Mouse (Mus musculus) cortical plate, adult 2 months (tissue): ENCODE data around the gene Gm10300. TPM values are rescaled to one million over a fixed set of nuclear protein-coding genes. Genes with fewer than 3 reads are reported as not detected.

Experiments
- H3K27ac ChIP-seq: fragments of 200-500 bp; 2 replicates; pipeline ENCODE4 v1.5.1; 2012; ENCODE audit warnings: low read length, control low read depth, inconsistent platforms; ENCODE audit not compliant: insufficient read depth
- H3K4me1 ChIP-seq: fragments of 200-500 bp; 2 replicates; pipeline ENCODE4 v1.6.1; 2011; ENCODE audit warnings: low read length; ENCODE audit not compliant: control insufficient read depth, insufficient read depth
- H3K4me3 ChIP-seq: fragments of 200-500 bp; 2 replicates; pipeline ENCODE4 v1.5.1; 2011; ENCODE audit warnings: mild to moderate bottlenecking, low read length, control low read depth; ENCODE audit not compliant: insufficient read depth
- CTCF ChIP-seq: fragments of 200-500 bp; IDR thresholded peaks from 2 replicates; pipeline ENCODE4 v1.5.1; 2011; ENCODE audit warnings: mild to moderate bottlenecking, control low read depth, low read length; ENCODE audit not compliant: insufficient read depth; ENCODE audit errors: extremely low read depth
- POLR2A ChIP-seq: fragments of 200-500 bp; IDR thresholded peaks from 2 replicates; pipeline ENCODE4 v1.6.1; 2011; ENCODE audit warnings: mild to moderate bottlenecking, low read length, control low read depth; ENCODE audit not compliant: insufficient read depth; ENCODE audit errors: extremely low read depth
- polyA plus RNA-seq: library from polyadenylated mRNA; depleted of rRNA; stranded (reverse); fragments of >200 nt; gene quantifications from 2 replicates; pipeline ENCODE4 v1.2.3, GENCODE M21; 2012; rRNA removed

Gene Gm10300
- polyA plus RNA-seq: 0.10 and 0.19 TPM in 2 replicates

DNA sequence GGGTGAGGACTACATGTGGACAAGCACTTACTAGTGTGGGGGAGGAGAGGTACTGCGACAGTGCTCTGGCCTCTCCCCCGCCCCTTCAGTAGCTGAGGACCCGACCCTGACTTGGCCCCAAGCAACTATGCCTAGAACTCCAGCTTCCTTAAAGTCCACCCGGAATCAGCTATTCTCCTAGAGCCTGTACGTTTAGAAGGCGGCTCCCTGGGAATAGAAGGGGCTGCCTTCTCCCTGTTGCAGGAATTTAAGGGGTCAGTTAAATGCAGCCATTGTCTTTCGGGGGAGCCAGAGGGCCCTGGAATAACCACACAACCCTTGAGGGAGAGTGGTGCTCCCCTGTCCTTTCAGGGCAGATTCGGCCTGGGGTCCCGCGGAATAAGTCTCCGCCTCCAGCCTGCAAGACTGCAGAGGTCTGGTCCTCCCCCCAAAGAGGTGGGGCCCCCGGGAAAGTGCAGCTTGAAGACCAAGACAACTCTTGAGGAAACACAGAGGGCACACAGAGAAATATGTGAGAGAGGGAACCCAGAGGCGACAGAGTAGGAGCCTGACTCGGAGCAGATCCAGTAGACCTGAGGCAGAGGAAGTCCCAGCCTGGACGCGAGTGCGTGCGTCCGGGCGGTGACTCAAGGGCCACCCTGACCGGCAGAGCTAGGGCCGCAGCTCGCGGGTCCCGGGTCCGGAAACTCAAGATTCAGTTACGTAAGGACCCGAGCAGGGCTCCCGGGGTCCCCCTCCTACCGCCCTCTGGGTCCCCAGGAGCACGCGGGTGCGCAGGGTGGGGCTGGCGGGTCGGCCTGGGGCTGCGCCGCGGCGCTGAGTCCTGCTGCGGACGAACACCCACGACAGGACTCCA lies at the start of gene Gm10300:
Gene Gm10300 (plus strand): TSS at position 621 of the 856 bp plus-strand sequence.
- Histone ChIP-seq H3K27ac (no peak within 1 kb of the TSS), H3K4me3 (peak within 1 kb of the TSS; percentile 59), H3K4me1 (peaks cover 3% of the 10 kb centered on the region)
- TF ChIP-seq POLR2A (no peak), CTCF (no peak)

- Histone ChIP-seq H3K4me3 (no peak overlapping the region), H3K27ac (no peak overlapping the region), H3K4me1 (peaks cover 2% of the 10 kb centered on the region; the same call in 1 of the 2 replicates)
- TF ChIP-seq POLR2A (no peak), CTCF (no peak)
These were observed 49.2 kb upstream of the Gm10300 start for GRCm38 (mm10) chr4:132025264-132025663.

- no peak for TF ChIP-seq POLR2A
- TF ChIP-seq CTCF: no peak
- Histone ChIP-seq H3K27ac (no peak overlapping the region), H3K4me3 (no peak overlapping the region), H3K4me1 (peaks cover 2% of the 10 kb centered on the region; the same call in 1 of the 2 replicates)
These were observed 48.6 kb upstream of the Gm10300 start for GRCm38 (mm10) chr4:132025738-132026527.

- Histone ChIP-seq H3K4me3 (no peak overlapping the region), H3K27ac (no peak overlapping the region), H3K4me1 (peaks cover 2% of the 10 kb centered on the region; the same call in 1 of the 2 replicates)
- TF ChIP-seq POLR2A (no peak), CTCF (no peak)
These were observed 47.3 kb upstream of the Gm10300 start for GRCm38 (mm10) chr4:132027167-132027566.

DNA sequence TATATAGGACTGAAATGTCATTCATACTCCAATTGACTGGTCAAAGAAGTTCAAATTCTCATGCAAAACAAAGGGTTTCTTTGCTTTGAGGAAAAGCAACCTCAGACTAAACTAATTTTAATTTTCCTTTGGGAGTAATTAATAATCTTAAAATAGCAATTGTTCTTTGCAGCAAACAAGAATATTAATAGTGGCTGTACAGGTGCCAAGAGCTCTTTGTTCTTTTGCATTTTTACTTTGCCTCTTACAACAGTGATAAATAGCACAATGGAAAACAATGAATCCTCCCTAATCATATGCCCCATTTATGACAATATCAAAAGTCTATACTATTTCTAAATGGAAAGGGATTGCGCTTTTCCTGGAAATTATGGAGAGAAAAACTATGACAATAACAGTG lies 46.7 kb upstream of the Gm10300 start:
- no peak overlapping the region for H3K27ac ChIP-seq
- H3K4me3 ChIP-seq: no peak overlapping the region
- H3K4me1 ChIP-seq: peaks cover 2% of the 10 kb centered on the region; the same call in 1 of the 2 replicates
- no peak for TF ChIP-seq POLR2A
- TF ChIP-seq CTCF: no peak

DNA sequence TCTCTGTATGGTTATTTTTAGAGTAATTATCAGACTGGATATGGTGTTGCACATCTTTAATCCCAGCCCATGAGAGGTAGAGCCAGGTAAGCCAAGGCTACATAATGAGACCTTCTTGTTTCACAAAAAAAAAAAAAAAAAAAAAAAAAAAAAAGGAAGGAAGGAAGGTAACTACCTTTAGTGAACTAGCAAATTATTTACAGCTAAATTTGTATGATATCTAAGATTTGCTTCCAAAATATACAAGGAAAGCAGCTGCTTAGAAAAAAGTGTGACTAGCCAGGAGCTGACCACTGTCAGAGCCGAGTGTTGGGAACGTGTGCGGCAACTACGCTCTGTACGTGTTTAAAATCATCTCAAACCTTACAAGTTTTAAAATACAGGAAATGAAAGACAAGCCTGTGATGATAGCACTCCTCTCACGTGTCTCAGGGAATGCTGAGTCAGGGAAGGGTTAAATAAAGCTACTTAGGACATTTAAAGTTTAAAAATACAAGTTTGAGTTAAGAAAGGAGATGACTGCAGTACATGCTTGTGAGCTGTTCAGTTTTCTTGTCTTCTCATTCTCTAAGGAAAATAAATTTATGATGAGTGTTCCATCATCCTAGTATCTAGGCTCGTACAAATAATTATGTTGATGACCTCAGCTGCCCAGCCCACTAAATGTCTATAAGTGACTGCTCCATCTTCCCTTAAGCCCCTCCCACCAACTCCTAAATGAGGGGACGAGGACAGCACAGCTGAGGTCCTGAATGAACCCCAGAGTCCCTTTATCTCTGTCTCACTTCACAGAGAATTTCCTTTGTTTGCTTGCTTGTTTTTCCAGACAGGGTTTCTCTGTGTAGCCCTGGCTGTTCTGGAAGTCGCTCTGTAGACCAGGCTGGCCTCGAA lies 44.4 kb upstream of the Gm10300 start:
- no peak overlapping the region for H3K4me3 ChIP-seq
- peaks cover 2% of the 10 kb centered on the region; the same call in 1 of the 2 replicates for H3K4me1 ChIP-seq
- H3K27ac ChIP-seq: no peak overlapping the region
- no peak for TF ChIP-seq POLR2A
- TF ChIP-seq CTCF: no peak

DNA sequence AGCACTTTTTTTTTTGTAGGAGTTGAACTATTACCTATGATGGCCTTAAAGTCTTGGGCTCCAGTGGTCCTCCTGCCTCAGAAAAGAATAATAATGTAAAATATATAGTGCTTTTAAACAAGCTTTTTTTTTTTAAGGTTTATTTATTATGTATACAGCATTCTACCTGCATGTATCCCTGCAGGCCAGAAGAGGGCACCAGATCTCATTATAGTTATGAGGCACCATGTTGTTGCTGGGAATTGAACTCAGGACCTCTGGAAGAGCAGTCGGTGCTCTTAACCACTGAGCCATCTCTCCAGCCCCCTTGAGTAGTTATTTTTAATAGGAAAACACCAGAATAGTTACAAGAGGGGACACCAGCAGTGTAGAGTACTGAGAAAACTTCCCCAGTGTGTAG lies 41.3 kb upstream of the Gm10300 start:
- H3K27ac ChIP-seq: no peak overlapping the region
- H3K4me1 ChIP-seq: no peaks in the 10 kb centered on the region; the same call in 1 of the 2 replicates
- no peak overlapping the region for H3K4me3 ChIP-seq
- TF ChIP-seq CTCF: no peak

DNA sequence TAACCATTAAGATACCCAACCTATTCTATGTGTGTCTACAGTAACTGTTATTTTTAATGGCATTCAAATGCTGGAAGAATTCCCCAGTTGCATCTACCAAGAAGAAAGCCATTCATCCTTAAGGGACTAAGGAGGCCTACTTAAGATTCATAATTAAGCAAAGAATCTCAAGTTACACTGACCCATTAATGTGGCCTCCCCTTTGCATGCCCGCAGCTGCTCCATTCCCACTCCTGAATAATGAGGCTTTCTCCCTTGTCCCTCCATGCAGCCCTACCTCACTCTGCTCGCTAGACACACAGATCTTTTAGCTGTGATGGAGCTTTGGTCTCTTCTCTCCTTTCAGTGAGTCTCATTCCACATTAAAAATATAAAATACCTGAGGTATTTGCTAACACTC lies 40.3 kb upstream of the Gm10300 start:
- no peak overlapping the region for H3K4me3 ChIP-seq
- no peak overlapping the region for H3K27ac ChIP-seq
- TF ChIP-seq CTCF (no peak), POLR2A (no peak)
- H3K4me1 ChIP-seq: no peaks in the 10 kb centered on the region; the same call in 1 of the 2 replicates

DNA sequence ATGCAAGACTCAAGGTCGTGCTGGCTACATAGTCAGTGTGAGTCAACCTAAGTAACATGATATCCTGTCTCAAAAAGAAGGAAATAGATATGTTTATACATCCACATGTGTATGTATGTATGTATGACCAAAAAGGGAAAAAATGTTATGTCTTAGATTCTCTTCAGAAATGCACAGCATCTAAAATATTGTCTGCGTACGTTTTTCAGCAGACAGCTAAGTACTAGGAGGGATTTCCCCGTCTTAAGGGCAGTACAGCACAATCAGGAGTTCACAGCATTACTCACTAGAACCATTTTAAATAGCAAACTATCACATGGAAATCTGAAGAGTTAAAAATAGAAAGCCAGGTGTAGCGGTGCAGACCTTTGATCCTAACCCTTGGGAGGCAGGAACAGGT lies 37.4 kb upstream of the Gm10300 start:
- H3K4me3 ChIP-seq: no peak overlapping the region
- TF ChIP-seq CTCF: no peak
- TF ChIP-seq POLR2A: no peak
- no peak overlapping the region for H3K27ac ChIP-seq
- H3K4me1 ChIP-seq: no peaks in the 10 kb centered on the region
